Mouse (Mus musculus) heart, adult 10 weeks (tissue): ENCODE results near the gene Tex13c3. TPM values are rescaled to one million over a fixed set of nuclear protein-coding genes. Genes with fewer than 3 reads are reported as not detected.

Experiments
- polyA plus RNA-seq: library from polyadenylated mRNA; stranded (reverse); fragments of 350-450 nt; fragmentation: Illumina TruSeq; extraction: RNeasy Lipid Tissue Mini Kit (QIAGEN cat#74804); gene quantifications from one replicate; pipeline ENCODE4 v1.2.3, GENCODE M21; 2014; ENCODE audit warnings: low read depth, low replicate concordance

The Tex13c3 gene
- polyA plus RNA-seq: not detected

GRCm38 (mm10) chrX:19481219-19481618, at the start of gene Tex13c3:
TSS of gene Tex13c3 (minus strand) at chrX:19481319.

